Mouse (Mus musculus): ENCODE results near the gene Wdr60. TPM values are rescaled to one million over a fixed set of nuclear protein-coding genes. Genes with fewer than 3 reads are reported as not detected.
"Not testable (repeated sequence)": the region's sequence is repeated elsewhere in the genome, so short reads cannot be mapped to it uniquely, and the experiment has no call there.

Gene Wdr60
- polyA plus RNA-seq, 1 experiment from 2014 or later = 5.7 TPM

- WGBS = under 1% methylated on average over 55 of the region's 55 CpGs
These were observed 18.8 kb upstream of the Wdr60 start for GRCm38 (mm10) chr12:116281427-116282281.

GRCm38 (mm10) chr12:116280653-116281364 is 18.0 kb upstream of the Wdr60 start, which contains the start of gene Esyt2:
Esyt2 (plus strand) TSS chr12:116281196.
- no peaks in the 10 kb centered on the region for H3K36me3 ChIP-seq
- peaks cover 23% of the 10 kb centered on the region for H3K4me1 ChIP-seq
- H3K4me3 ChIP-seq = peak within 1 kb of the TSS; percentile 91
- H3K27me3 ChIP-seq (replicated peaks) = peaks cover 12% of the 10 kb centered on the region
- ATAC-seq (ENCODE audit: extremely low read depth, insufficient number of reproducible peaks, low FRiP score, low TSS enrichment) = peak; percentile 97
- H3K4me2 ChIP-seq = peak within 1 kb of the TSS; percentile 99
- under 1% methylated on average over 68 of the region's 68 CpGs for WGBS
- peak within 1 kb of the TSS; percentile 98 for H3K27ac ChIP-seq (replicated peaks)
- H3K9ac ChIP-seq = peak within 1 kb of the TSS; percentile 94
- H3K9me3 ChIP-seq = no peaks in the 10 kb centered on the region

More at GRCm38 (mm10) chr12:116281427-116282281, 18.8 kb upstream of the Wdr60 start:
- Histone ChIP-seq H3K27me3 (replicated peaks) (0 out of 2 replicates have a peak, but pooled peaks cover 4% of the 10 kb centered on the region), H3K4me1 (peaks cover 23% of the 10 kb centered on the region), H3K36me3 (no peaks in the 10 kb centered on the region), H3K4me2 (peak overlapping the region; percentile 99), H3K9ac (peak overlapping the region; percentile 94), H3K27ac (replicated peaks) (peak overlapping the region; percentile 98), H3K9me3 (no peaks in the 10 kb centered on the region), H3K4me3 (peak overlapping the region; percentile 91)
- ATAC-seq (ENCODE audit: extremely low read depth, insufficient number of reproducible peaks, low FRiP score, low TSS enrichment) = peak; percentile 22

GRCm38 (mm10) chr12:116280149-116280652 is 17.4 kb upstream of the Wdr60 start:
- H3K36me3 ChIP-seq = no peaks in the 10 kb centered on the region
- peak overlapping the region; percentile 99 for H3K4me2 ChIP-seq
- H3K9ac ChIP-seq = peak overlapping the region; percentile 88
- H3K4me1 ChIP-seq = peaks cover 23% of the 10 kb centered on the region
- peak overlapping the region; percentile 98 for H3K27ac ChIP-seq (replicated peaks)
- ATAC-seq (ENCODE audit: extremely low read depth, insufficient number of reproducible peaks, low FRiP score, low TSS enrichment) = no peak
- no peaks in the 10 kb centered on the region for H3K9me3 ChIP-seq
- peak overlapping the region; percentile 91 for H3K4me3 ChIP-seq
- WGBS = under 1% methylated on average over 7 of the region's 7 CpGs
- peaks cover 15% of the 10 kb centered on the region for H3K27me3 ChIP-seq (replicated peaks)

- ATAC-seq (ENCODE audit: extremely low read depth, insufficient number of reproducible peaks, low FRiP score, low TSS enrichment) = no peak
- Histone ChIP-seq H3K9me3 (no peaks in the 10 kb centered on the region), H3K4me2 (no peak overlapping the region), H3K9ac (no peak overlapping the region), H3K4me3 (no peak overlapping the region), H3K27ac (replicated peaks) (no peak overlapping the region), H3K27me3 (replicated peaks) (peaks cover 23% of the 10 kb centered on the region), H3K4me1 (peaks cover 23% of the 10 kb centered on the region), H3K36me3 (no peaks in the 10 kb centered on the region)
- WGBS = 86% methylated on average over 2 of the region's 2 CpGs
These were observed 16.4 kb upstream of the Wdr60 start for GRCm38 (mm10) chr12:116279181-116279580.

GRCm38 (mm10) chr12:116278541-116278940 is 15.7 kb upstream of the Wdr60 start:
- WGBS = 97% methylated on average over 1 of the region's 1 CpGs
- no peak overlapping the region for H3K4me3 ChIP-seq
- H3K4me2 ChIP-seq = no peak overlapping the region
- no peak overlapping the region for H3K27ac ChIP-seq (replicated peaks)
- peaks cover 18% of the 10 kb centered on the region for H3K4me1 ChIP-seq
- H3K9me3 ChIP-seq = no peaks in the 10 kb centered on the region
- no peaks in the 10 kb centered on the region for H3K36me3 ChIP-seq
- H3K27me3 ChIP-seq (replicated peaks) = peaks cover 29% of the 10 kb centered on the region
- H3K9ac ChIP-seq = no peak overlapping the region
- no peak for ATAC-seq (ENCODE audit: extremely low read depth, insufficient number of reproducible peaks, low FRiP score, low TSS enrichment)

GRCm38 (mm10) chr12:116276961-116277360 is 14.1 kb upstream of the Wdr60 start:
- 22% methylated on average over 2 of the region's 2 CpGs for WGBS
- no peak for ATAC-seq (ENCODE audit: extremely low read depth, insufficient number of reproducible peaks, low FRiP score, low TSS enrichment)
- H3K9ac ChIP-seq = no peak overlapping the region
- peaks cover 42% of the 10 kb centered on the region for H3K27me3 ChIP-seq (replicated peaks)
- H3K4me3 ChIP-seq = no peak overlapping the region
- no peak overlapping the region for H3K4me2 ChIP-seq
- no peaks in the 10 kb centered on the region for H3K36me3 ChIP-seq
- H3K4me1 ChIP-seq = peaks cover 8% of the 10 kb centered on the region; the same call in 1 of the 2 replicates
- H3K9me3 ChIP-seq = no peaks in the 10 kb centered on the region
- no peak overlapping the region for H3K27ac ChIP-seq (replicated peaks)

GRCm38 (mm10) chr12:116275631-116276030 is 12.8 kb upstream of the Wdr60 start:
- 84% methylated on average over 4 of the region's 4 CpGs for WGBS
- peaks cover 6% of the 10 kb centered on the region; the same call in 1 of the 2 replicates for H3K4me1 ChIP-seq
- H3K27me3 ChIP-seq (replicated peaks) = peaks cover 52% of the 10 kb centered on the region
- no peaks in the 10 kb centered on the region for H3K9me3 ChIP-seq
- no peak for ATAC-seq (ENCODE audit: extremely low read depth, insufficient number of reproducible peaks, low FRiP score, low TSS enrichment)
- H3K36me3 ChIP-seq = no peaks in the 10 kb centered on the region
- H3K27ac ChIP-seq (replicated peaks) = no peak overlapping the region
- H3K9ac ChIP-seq = no peak overlapping the region
- H3K4me3 ChIP-seq = no peak overlapping the region
- H3K4me2 ChIP-seq = no peak overlapping the region

- 71% methylated on average over 2 of the region's 2 CpGs for WGBS
These were observed 12.3 kb upstream of the Wdr60 start, which contains the start of gene Gm11027 for GRCm38 (mm10) chr12:116275086-116275485. Gm11027 (plus strand) TSS chr12:116275386.

GRCm38 (mm10) chr12:116273733-116274132 is 10.9 kb upstream of the Wdr60 start:
- no peak for ATAC-seq (ENCODE audit: extremely low read depth, insufficient number of reproducible peaks, low FRiP score, low TSS enrichment)
- Histone ChIP-seq H3K27ac (replicated peaks) (no peak overlapping the region), H3K9ac (no peak overlapping the region), H3K4me2 (no peak overlapping the region), H3K4me3 (no peak overlapping the region), H3K4me1 (no peaks in the 10 kb centered on the region), H3K9me3 (no peaks in the 10 kb centered on the region), H3K36me3 (no peaks in the 10 kb centered on the region), H3K27me3 (replicated peaks) (peaks cover 71% of the 10 kb centered on the region)
- WGBS = 48% methylated on average over 1 of the region's 1 CpGs

More at GRCm38 (mm10) chr12:116275086-116275485, 12.3 kb upstream of the Wdr60 start, which contains the start of gene Gm11027:
- not testable (repeated sequence) for H3K9me3 ChIP-seq; H3K4me3 ChIP-seq; H3K36me3 ChIP-seq; H3K4me2 ChIP-seq; H3K4me1 ChIP-seq; H3K9ac ChIP-seq; H3K27ac ChIP-seq (replicated peaks); ATAC-seq (ENCODE audit: extremely low read depth, insufficient number of reproducible peaks, low FRiP score, low TSS enrichment)
- H3K27me3 ChIP-seq (replicated peaks) = peaks cover 57% of the 10 kb centered on the region

GRCm38 (mm10) chr12:116271071-116271470 is 8.2 kb upstream of the Wdr60 start:
- 92% methylated on average over 2 of the region's 2 CpGs for WGBS
- Histone ChIP-seq H3K9ac (no peak overlapping the region), H3K27me3 (replicated peaks) (peaks cover 88% of the 10 kb centered on the region), H3K4me3 (no peak overlapping the region), H3K4me1 (no peaks in the 10 kb centered on the region), H3K36me3 (no peaks in the 10 kb centered on the region), H3K9me3 (no peaks in the 10 kb centered on the region), H3K27ac (replicated peaks) (no peak overlapping the region), H3K4me2 (no peak overlapping the region)
- ATAC-seq (ENCODE audit: extremely low read depth, insufficient number of reproducible peaks, low FRiP score, low TSS enrichment) = no peak

- Histone ChIP-seq H3K4me1 (no peaks in the 10 kb centered on the region), H3K4me3 (no peak overlapping the region), H3K36me3 (no peaks in the 10 kb centered on the region), H3K9ac (no peak overlapping the region), H3K9me3 (no peaks in the 10 kb centered on the region), H3K27me3 (replicated peaks) (peaks cover 82% of the 10 kb centered on the region), H3K27ac (replicated peaks) (no peak overlapping the region), H3K4me2 (no peak overlapping the region)
- 69% methylated on average over 1 of the region's 1 CpGs for WGBS
- no peak for ATAC-seq (ENCODE audit: extremely low read depth, insufficient number of reproducible peaks, low FRiP score, low TSS enrichment)
These were observed 7.7 kb upstream of the Wdr60 start for GRCm38 (mm10) chr12:116270538-116270937.
